Mouse (Mus musculus) G1E-ER4 (cell line): ENCODE measurements around the gene Fasl. TPM values are rescaled to one million over a fixed set of nuclear protein-coding genes. Genes with fewer than 3 reads are reported as not detected.
A peak's percentile ranks its signal among the peaks of the same experiment; 100 is the strongest.

Experiments
- GATA1 ChIP-seq: IDR thresholded peaks from one replicate; pipeline ENCODE4 v1.8.0; 2012; ENCODE audit warnings: low read length, inconsistent platforms
- polyA plus RNA-seq: library from polyadenylated mRNA; stranded (reverse); fragments of >175 nt; gene quantifications from 2 replicates; pipeline ENCODE4 v1.2.3, GENCODE M21; 2012

The Fasl gene
- polyA plus RNA-seq, 1 experiment = not detected

- no peak for TF ChIP-seq GATA1
These were observed 17.0 kb downstream of the Fasl start for GRCm38 (mm10) chr1:161771293-161771692.

GRCm38 (mm10) chr1:161769329-161769728 lies 19.0 kb downstream of the Fasl start:
- TF ChIP-seq GATA1 = no peak

GRCm38 (mm10) chr1:161767101-161767524 lies 21.2 kb downstream of the Fasl start:
- TF ChIP-seq GATA1 = no peak

GRCm38 (mm10) chr1:161766656-161767055 lies 21.6 kb downstream of the Fasl start:
- no peak for TF ChIP-seq GATA1

GRCm38 (mm10) chr1:161765932-161766331 lies 22.4 kb downstream of the Fasl start:
- TF ChIP-seq GATA1 = no peak

GRCm38 (mm10) chr1:161764964-161765363 lies 23.3 kb downstream of the Fasl start:
- no peak for TF ChIP-seq GATA1

GRCm38 (mm10) chr1:161761556-161761955 lies 26.7 kb downstream of the Fasl start:
- TF ChIP-seq GATA1 = no peak

GRCm38 (mm10) chr1:161756547-161756946 lies 31.7 kb downstream of the Fasl start:
- TF ChIP-seq GATA1 = no peak

- TF ChIP-seq GATA1 = peak; percentile 95
These were observed 37.0 kb downstream of the Fasl start for GRCm38 (mm10) chr1:161751311-161751710.

GRCm38 (mm10) chr1:161750471-161751041 lies 37.7 kb downstream of the Fasl start:
- no peak for TF ChIP-seq GATA1

GRCm38 (mm10) chr1:161748685-161749084 lies 39.6 kb downstream of the Fasl start:
- no peak for TF ChIP-seq GATA1

GRCm38 (mm10) chr1:161748138-161748537 lies 40.2 kb downstream of the Fasl start:
- no peak for TF ChIP-seq GATA1

- TF ChIP-seq GATA1 = no peak
These were observed 41.6 kb downstream of the Fasl start for GRCm38 (mm10) chr1:161746542-161747302.

GRCm38 (mm10) chr1:161744855-161745254 lies 43.4 kb downstream of the Fasl start:
- TF ChIP-seq GATA1 = no peak

- no peak for TF ChIP-seq GATA1
These were observed 44.1 kb downstream of the Fasl start for GRCm38 (mm10) chr1:161744209-161744608.

- TF ChIP-seq GATA1 = no peak
These were observed 45.6 kb downstream of the Fasl start for GRCm38 (mm10) chr1:161742481-161743267.
